Mouse (Mus musculus): ENCODE data around the gene Fam24b.

The Fam24b gene

DNA sequence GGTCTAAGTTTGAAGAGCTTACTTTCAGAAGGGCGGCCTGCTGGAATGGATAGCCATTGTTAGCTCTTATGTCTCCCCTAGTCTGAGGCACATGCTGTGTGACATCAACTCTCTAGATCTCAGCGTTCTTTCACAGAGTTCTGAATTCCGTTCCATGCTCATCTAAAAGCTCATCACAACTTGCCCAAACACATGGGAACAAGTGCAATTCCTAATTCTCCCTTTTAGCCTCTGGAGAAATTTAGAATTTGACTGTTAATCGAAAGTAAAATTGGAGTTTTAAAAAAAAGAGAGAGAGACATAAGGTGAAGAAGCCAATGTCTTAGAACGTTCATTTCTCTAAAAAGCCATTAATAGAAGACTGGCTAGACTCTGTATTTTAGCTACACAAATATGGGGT is at the start of gene Fam24b:
Gene Fam24b, minus strand, starts transcription at position 101 of the 400 bp plus-strand sequence.
- no peak for DNase-seq (ENCODE audit: low spot score in 2 of 2)

GRCm38 (mm10) chr7:131371880-131372651 is 42.8 kb upstream of the Fam24b start:
- no peak for DNase-seq (ENCODE audit: low spot score in 2 of 2)

DNA sequence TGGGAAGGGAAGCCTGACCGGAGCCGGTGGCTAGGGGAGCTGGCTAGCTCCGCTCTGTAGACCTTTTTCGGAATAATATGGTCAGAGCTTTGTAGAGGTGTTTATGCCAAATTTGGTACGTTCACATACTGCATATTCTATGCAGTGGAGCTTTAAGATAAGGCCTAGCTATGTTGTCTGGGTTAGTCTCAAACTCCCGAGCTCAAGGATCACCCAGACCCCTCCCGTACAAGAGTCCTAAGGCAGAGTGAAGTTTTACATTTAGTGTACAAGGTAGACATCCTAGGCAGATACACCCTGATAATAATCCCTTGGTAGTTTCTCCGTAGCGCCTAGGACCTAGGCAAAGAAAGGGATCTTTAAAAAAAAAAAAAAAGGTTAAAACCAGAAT is 42.1 kb upstream of the Fam24b start:
- no peak for DNase-seq (ENCODE audit: low spot score in 2 of 2)

- DNase-seq (ENCODE audit: low spot score in 2 of 2), result peak; percentile 67 to 87
These were observed 41.5 kb upstream of the Fam24b start, which contains the start of gene Pstk for GRCm38 (mm10) chr7:131370648-131371469. Gene Pstk (plus strand): TSS chr7:131371141.

- no peak for DNase-seq (ENCODE audit: low spot score in 2 of 2)
These were observed 34.8 kb upstream of the Fam24b start for GRCm38 (mm10) chr7:131364131-131364530.

DNA sequence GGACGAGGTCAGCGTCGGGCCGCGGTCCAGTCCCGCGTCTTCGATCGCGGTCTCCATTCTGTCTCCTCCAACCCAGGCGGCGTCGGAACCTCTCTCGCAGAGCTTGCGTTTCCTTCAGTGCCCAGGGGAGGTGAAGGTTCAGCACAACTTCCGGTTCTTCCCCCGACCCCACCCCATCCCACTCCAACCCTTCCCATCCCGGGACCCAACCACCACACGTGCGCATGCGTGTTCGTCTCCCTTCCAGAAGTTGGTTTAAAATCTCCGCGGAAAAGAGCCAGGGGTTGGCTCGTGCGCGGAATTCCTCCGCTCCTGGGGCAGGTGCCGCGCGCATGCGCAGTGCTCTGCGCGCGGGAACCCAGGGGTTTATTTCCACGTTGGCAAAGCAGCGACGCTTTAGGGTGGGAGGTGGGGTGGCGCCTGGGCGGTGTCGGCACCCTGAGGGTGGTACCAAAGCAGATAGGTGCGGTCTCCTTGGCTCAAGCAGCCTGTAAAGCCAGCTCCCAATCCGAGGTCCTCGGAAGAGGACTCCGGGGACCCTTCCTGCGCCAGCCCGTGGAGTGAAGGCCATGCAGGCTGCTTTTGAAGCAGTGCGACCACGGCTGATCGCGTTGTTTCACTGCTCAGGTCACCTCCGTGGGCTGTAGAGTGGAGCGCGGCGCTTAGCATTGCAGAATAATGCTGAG is 33.4 kb upstream of the Fam24b start, which contains the start of gene 2310057M21Rik:
Gene 2310057M21Rik, minus strand, starts transcription at position 145 of the 686 bp plus-strand sequence.
- peak; percentile 82 to 91 for DNase-seq (ENCODE audit: low spot score in 2 of 2)

GRCm38 (mm10) chr7:131362269-131362614 is 32.9 kb upstream of the Fam24b start:
- DNase-seq (ENCODE audit: low spot score in 2 of 2), result no peak

GRCm38 (mm10) chr7:131356105-131356504 is 26.8 kb upstream of the Fam24b start:
- no peak for DNase-seq (ENCODE audit: low spot score in 2 of 2)

DNA sequence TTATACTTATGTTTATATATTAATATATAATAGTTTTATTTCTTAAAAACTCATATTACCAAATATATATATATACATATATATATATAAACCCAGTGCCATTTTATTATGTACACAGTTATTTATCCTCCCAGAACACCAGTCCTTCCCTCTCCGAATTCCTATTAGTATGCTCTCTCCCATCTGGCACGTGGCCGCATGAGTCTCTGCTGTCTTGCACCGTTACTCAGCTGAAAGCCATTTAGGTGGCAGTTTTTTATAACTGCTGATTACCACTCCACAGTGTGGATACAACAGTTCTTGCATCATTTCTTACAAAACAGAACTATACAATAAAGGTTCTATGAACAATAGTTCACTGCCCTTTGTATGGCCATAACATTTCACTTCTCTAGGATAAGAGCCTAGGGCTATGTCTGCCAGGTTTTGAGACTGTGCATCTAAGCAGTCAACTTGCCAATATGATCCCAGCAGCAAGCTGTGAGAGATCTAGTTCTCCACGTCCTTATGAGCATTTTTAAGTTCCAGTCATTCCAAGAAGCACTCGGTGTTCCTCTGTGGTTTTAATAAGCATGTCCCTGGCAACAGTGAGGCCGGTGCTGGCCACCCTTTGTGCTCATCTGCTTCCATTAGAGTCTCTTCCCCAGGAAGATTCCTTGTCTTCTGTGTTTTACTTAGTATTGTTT is 16.7 kb upstream of the Fam24b start:
- no peak for DNase-seq (ENCODE audit: low spot score in 2 of 2)

- no peak for DNase-seq (ENCODE audit: low spot score in 2 of 2)
These were observed 8.3 kb upstream of the Fam24b start for GRCm38 (mm10) chr7:131337502-131338068.

GRCm38 (mm10) chr7:131333564-131333963 is 4.2 kb upstream of the Fam24b start, which contains the start of gene Fam24a:
Gene Fam24a (plus strand): TSS chr7:131333864.
- no peak for DNase-seq (ENCODE audit: low spot score in 2 of 2)

GRCm38 (mm10) chr7:131331688-131332087 is 2.4 kb upstream of the Fam24b start:
- DNase-seq (ENCODE audit: low spot score in 2 of 2), result no peak

DNA sequence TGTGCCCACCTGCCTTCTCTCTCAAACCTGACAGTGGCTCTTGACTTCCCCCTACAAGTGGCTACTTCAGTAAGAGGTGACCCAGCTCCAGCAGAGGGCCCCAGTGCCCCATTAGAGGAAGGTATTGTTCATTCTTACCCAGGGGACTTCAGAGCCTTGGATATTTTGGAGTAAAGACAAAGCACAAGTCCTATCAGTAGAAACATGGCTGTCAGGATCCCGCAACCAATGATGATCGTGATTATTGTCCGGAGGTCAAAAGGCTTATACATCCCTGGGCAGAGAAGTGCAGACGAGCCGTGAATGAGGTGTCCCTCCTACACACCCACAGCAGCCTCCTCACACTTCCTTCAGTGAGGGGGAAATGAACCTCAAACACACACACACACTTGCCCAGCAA is 2.3 kb downstream of the Fam24b start:
- DNase-seq (ENCODE audit: low spot score in 2 of 2), result no peak

DNA sequence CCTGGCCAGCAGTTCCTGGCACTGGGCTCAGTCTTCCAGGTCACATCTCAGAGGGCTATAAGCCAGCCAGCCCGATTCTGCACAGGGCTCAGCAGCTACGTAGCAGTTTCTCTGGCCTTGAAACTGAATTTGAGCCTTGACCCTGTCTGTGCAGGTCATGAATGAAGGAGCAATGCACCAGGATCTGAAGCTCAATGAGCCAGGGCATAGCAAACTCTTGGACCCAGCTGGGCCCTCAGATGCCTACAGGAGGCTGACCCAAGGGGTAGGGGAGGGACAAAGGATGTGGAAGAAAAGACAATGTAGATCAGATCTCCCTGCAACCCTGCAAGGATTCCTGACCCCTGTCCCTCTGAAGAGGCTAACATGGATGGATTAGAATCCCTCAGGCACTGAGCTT is 7.1 kb downstream of the Fam24b start, which contains the start of gene Cuzd1:
Gene Cuzd1, minus strand, starts transcription at position 101 of the 400 bp plus-strand sequence.
- DNase-seq (ENCODE audit: low spot score in 2 of 2), result no peak

- no peak for DNase-seq (ENCODE audit: low spot score in 2 of 2)
These were observed 11.0 kb downstream of the Fam24b start for GRCm38 (mm10) chr7:131318340-131318739.

GRCm38 (mm10) chr7:131317587-131317986 is 11.7 kb downstream of the Fam24b start:
- DNase-seq (ENCODE audit: low spot score in 2 of 2), result no peak

DNA sequence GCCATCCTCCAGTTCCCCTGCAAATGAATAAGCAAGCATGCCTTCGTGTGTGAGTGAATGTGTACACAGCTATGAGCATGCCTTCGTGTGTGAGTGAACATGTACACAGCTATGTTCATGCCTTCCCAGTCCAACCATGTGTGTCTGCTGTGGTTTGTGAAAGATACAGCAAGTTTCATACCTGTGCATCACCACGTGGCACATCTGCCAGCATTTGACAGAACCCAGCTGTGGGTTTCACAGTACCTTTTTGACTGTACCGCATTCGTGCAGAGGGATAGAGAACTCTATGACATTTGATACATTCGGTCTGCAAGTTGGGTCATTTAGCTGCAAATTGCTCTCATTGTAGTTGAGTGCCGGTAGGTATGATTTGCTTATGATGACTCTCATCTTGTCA is 14.8 kb downstream of the Fam24b start:
- no peak for DNase-seq (ENCODE audit: low spot score in 2 of 2)

GRCm38 (mm10) chr7:131306733-131307132 is 22.6 kb downstream of the Fam24b start:
- no peak for DNase-seq (ENCODE audit: low spot score in 2 of 2)

GRCm38 (mm10) chr7:131303340-131303739 is 26.0 kb downstream of the Fam24b start:
- no peak for DNase-seq (ENCODE audit: low spot score in 2 of 2)

DNA sequence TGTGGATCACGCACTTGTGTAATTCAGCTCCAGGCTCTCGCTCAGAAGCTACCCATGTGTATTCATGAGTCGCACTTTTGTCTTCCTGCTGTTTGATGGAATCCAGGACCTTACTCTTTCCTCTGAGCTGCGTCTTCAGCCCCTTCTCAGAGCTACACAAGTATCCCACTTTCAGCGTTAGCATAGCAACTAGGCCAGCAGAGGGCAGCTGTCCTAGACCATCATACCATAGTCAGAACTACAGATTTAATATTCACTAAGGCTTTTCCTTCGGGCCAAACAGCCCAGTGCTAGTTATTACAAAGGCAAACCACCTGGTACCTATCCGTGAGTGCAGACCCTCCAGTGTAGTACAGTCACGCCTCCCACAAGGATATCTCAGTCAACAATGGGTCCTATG is 32.2 kb downstream of the Fam24b start:
- no peak for DNase-seq (ENCODE audit: low spot score in 2 of 2)

All from cerebellum, postnatal 4 days (tissue).